10 mouse cellular contexts compared by ENCODE assay signal in genomic region chr11:75240158-75240934, GRCm38 (mm10). TPM values are rescaled to one million over a fixed set of nuclear protein-coding genes. Genes with fewer than 3 reads are reported as not detected.
A peak's percentile ranks its signal among the peaks of the same experiment; 100 is the strongest.
DNase-seq lines count a peak whose midpoint lies in the region; ATAC-seq and TF ChIP-seq lines count a peak whose summit lies in the region.
"Had no signal": no experiment of that assay in that cellular context is flagged by ENCODE, and none has a peak within 500 bp of the region (broad histone marks: within the 10 kb centered on the region; RNA-seq: fewer than 3 reads in every experiment).

No protein-coding gene starts in this region.

- no peak overlapping the region for H3K4me2 ChIP-seq in liver, embryonic 11.5 days
- no peak overlapping the region for H3K4me2 ChIP-seq in liver, embryonic 14.5 days (ENCODE audit: low read depth)
- H3K4me2 ChIP-seq in stomach, postnatal 0 days (replicated peaks; ENCODE audit: low read depth): no peak overlapping the region
- no peak overlapping the region for H3K4me2 ChIP-seq in forebrain, embryonic 12.5 days
- H3K4me2 ChIP-seq: hindbrain, embryonic 13.5 days had no signal

- WGBS in liver, embryonic 11.5 days: 73% methylated on average over 13 of the region's 13 CpGs
- 46% methylated on average over 13 of the region's 13 CpGs for WGBS in heart, adult 2 months
- 48% methylated on average over 13 of the region's 13 CpGs for WGBS in liver, embryonic 14.5 days (ENCODE audit: insufficient replicate concordance)
- WGBS in stomach, postnatal 0 days: 56% methylated on average over 13 of the region's 13 CpGs
- 77% methylated on average over 13 of the region's 13 CpGs for WGBS in forebrain, embryonic 12.5 days

- intact Hi-C loops in heart, adult 2 months (cut with DNase I): no loop called here

- no peak overlapping the region for H3K9ac ChIP-seq in liver, embryonic 11.5 days (ENCODE audit: low read depth, low read length)
- H3K9ac ChIP-seq in heart, adult 2 months (ENCODE audit: low read depth, low read length): no peak overlapping the region
- no peak overlapping the region for H3K9ac ChIP-seq in liver, embryonic 14.5 days (replicated peaks)
- no peak overlapping the region for H3K9ac ChIP-seq in stomach, postnatal 0 days (ENCODE audit: low read length)
- no peak overlapping the region for H3K9ac ChIP-seq in forebrain, embryonic 12.5 days
- H3K9ac ChIP-seq: hindbrain, embryonic 13.5 days had no signal

- H3K27ac ChIP-seq in liver, embryonic 11.5 days (ENCODE audit: low read depth, low read length): no peak overlapping the region
- peak overlapping the region; percentile 45; the same call in 1 of the 2 replicates for H3K27ac ChIP-seq in heart, adult 2 months
- no peak overlapping the region for H3K27ac ChIP-seq in liver, embryonic 14.5 days
- no peak overlapping the region for H3K27ac ChIP-seq in stomach, postnatal 0 days (replicated peaks)
- no peak overlapping the region for H3K27ac ChIP-seq in forebrain, embryonic 12.5 days
- H3K27ac ChIP-seq: hindbrain, embryonic 13.5 days had no signal

- H3K79me2 ChIP-seq in heart, adult 2 months (replicated peaks; ENCODE audit: control insufficient read depth, insufficient read depth, low read length): no peaks in the 10 kb centered on the region

- peaks cover 16% of the 10 kb centered on the region for H3K4me1 ChIP-seq in liver, embryonic 11.5 days (replicated peaks; ENCODE audit: control insufficient read depth, insufficient read depth, low read length)
- H3K4me1 ChIP-seq in heart, adult 2 months (ENCODE audit: control insufficient read depth, insufficient read depth, low read length): peaks cover 2% of the 10 kb centered on the region
- peaks cover 12 to 18% of the 10 kb centered on the region in 2 experiments for H3K4me1 ChIP-seq in liver, embryonic 14.5 days (replicated peaks; ENCODE audit: control insufficient read depth in 2 of 2, insufficient read depth in 2 of 2, low read length in 1 of 2)
- no peaks in the 10 kb centered on the region for H3K4me1 ChIP-seq in stomach, postnatal 0 days (replicated peaks; ENCODE audit: control insufficient read depth, insufficient read depth)
- H3K4me1 ChIP-seq in forebrain, embryonic 12.5 days: peaks cover 8% of the 10 kb centered on the region

- no peak for ATAC-seq in liver, embryonic 11.5 days (replicated peaks; ENCODE audit: low FRiP score)
- ATAC-seq in liver, embryonic 14.5 days (ENCODE audit: insufficient read depth): 0 out of 2 replicates have a peak, but pooled peaks have one; percentile 28
- ATAC-seq in stomach, postnatal 0 days (ENCODE audit: low FRiP score, low TSS enrichment): no peak
- ATAC-seq in forebrain, embryonic 12.5 days (ENCODE audit: low FRiP score): no peak

- H3K4me3 ChIP-seq in liver, embryonic 11.5 days (ENCODE audit: low read depth, low read length): no peak overlapping the region
- no peak overlapping the region for H3K4me3 ChIP-seq in heart, adult 2 months
- no peak overlapping the region for H3K4me3 ChIP-seq in liver, embryonic 14.5 days (ENCODE audit: insufficient read depth in 1 of 2, low read depth in 2 of 2, low read length in 2 of 2)
- H3K4me3 ChIP-seq in stomach, postnatal 0 days (ENCODE audit: low read depth, low read length): no peak overlapping the region
- no peak overlapping the region for H3K4me3 ChIP-seq in forebrain, embryonic 12.5 days (replicated peaks)
- H3K4me3 ChIP-seq: hindbrain, embryonic 13.5 days had no signal

- peak; percentile 55 for TF ChIP-seq CTCF in heart, adult 2 months (IDR thresholded peaks at IDR 0.05)
- TF ChIP-seq CTCF in liver, embryonic 14.5 days (IDR thresholded peaks at IDR 0.05; ENCODE audit: low read depth): peak; percentile 28; the same call in 1 of the 2 replicates
- TF ChIP-seq CTCF in stomach, postnatal 0 days (IDR thresholded peaks at IDR 0.05; ENCODE audit: low read depth): peak; percentile 18; the same call in 1 of the 2 replicates

- TF ChIP-seq EP300 in heart, adult 2 months (IDR thresholded peaks at IDR 0.05; ENCODE audit: insufficient read depth, low read depth, low read length): 0 out of 2 replicates have a peak, but pooled peaks have one; percentile 31
- no peak for TF ChIP-seq EP300 in liver, embryonic 14.5 days (IDR thresholded peaks at IDR 0.05; ENCODE audit: low read depth)
- no peak for TF ChIP-seq EP300 in stomach, postnatal 0 days (optimal IDR thresholded peaks at IDR 0.05)

- DNase-seq in liver: peak; percentile 43
- DNase-seq in liver, embryonic 11.5 days (ENCODE audit: low spot score): no peak
- DNase-seq in heart, adult 2 months: peak; percentile 64 to 80
- no peak for DNase-seq in liver, embryonic 14.5 days (ENCODE audit: low read depth in 3 of 3, low spot score in 3 of 3)
- DNase-seq in stomach, postnatal 0 days (ENCODE audit: low spot score): peak; percentile 38
- no peak for DNase-seq in gastrocnemius, postnatal 10 days
- DNase-seq in urinary bladder, postnatal 10 days (ENCODE audit: low spot score): no peak
- DNase-seq: adrenal gland, postnatal 10 days had no signal

- no peaks in the 10 kb centered on the region for H3K36me3 ChIP-seq in liver, embryonic 11.5 days (ENCODE audit: control insufficient read depth, insufficient read depth, low read length)
- H3K36me3 ChIP-seq in heart, adult 2 months (ENCODE audit: control insufficient read depth, insufficient read depth, low read length): no peaks in the 10 kb centered on the region
- no peaks in the 10 kb centered on the region for H3K36me3 ChIP-seq in liver, embryonic 14.5 days (replicated peaks; ENCODE audit: control insufficient read depth, insufficient read depth, low read depth)
- no peaks in the 10 kb centered on the region for H3K36me3 ChIP-seq in stomach, postnatal 0 days (ENCODE audit: control insufficient read depth, insufficient read depth, low read length)
- H3K36me3 ChIP-seq in forebrain, embryonic 12.5 days (replicated peaks): no peaks in the 10 kb centered on the region
- H3K36me3 ChIP-seq: hindbrain, embryonic 13.5 days had no signal

- TF ChIP-seq POLR2A in heart, adult 2 months (IDR thresholded peaks at IDR 0.05; ENCODE audit: insufficient read depth, low read depth, low read length): no peak

- no peaks in the 10 kb centered on the region for H3K9me3 ChIP-seq in liver, embryonic 11.5 days (ENCODE audit: control insufficient read depth, low read length)
- H3K9me3 ChIP-seq in liver, embryonic 14.5 days (ENCODE audit: control insufficient read depth, low read length): no peaks in the 10 kb centered on the region
- H3K9me3 ChIP-seq in stomach, postnatal 0 days (ENCODE audit: control insufficient read depth, low read length): no peaks in the 10 kb centered on the region
- H3K9me3 ChIP-seq in forebrain, embryonic 12.5 days: no peaks in the 10 kb centered on the region
- H3K9me3 ChIP-seq: hindbrain, embryonic 13.5 days had no signal

- H3K27me3 ChIP-seq in liver, embryonic 11.5 days (replicated peaks; ENCODE audit: control insufficient read depth, insufficient read depth, low read length): peaks cover 12% of the 10 kb centered on the region
- H3K27me3 ChIP-seq in heart, adult 2 months (ENCODE audit: control insufficient read depth, insufficient read depth, low read length): no peaks in the 10 kb centered on the region
- no peaks in the 10 kb centered on the region for H3K27me3 ChIP-seq in liver, embryonic 14.5 days (ENCODE audit: control insufficient read depth, insufficient read depth, low read length)
- no peaks in the 10 kb centered on the region for H3K27me3 ChIP-seq in stomach, postnatal 0 days (ENCODE audit: control insufficient read depth, insufficient read depth, low read length)
- peaks cover 16% of the 10 kb centered on the region; the same call in 1 of the 2 replicates for H3K27me3 ChIP-seq in forebrain, embryonic 12.5 days

RNA-seq across cellular contexts. Expression of gene Rtn4rl1, which starts 46.8 kb away (rescaled TPM):
- polyA plus RNA-seq in liver, embryonic 11.5 days (2014; fragmentation: Nextera tagmentation; extraction: Ambion mirVana): 1.7 and 2.9 TPM in 2 replicates
- 1 to 10 TPM; 8.4 to 9.4 TPM for total RNA-seq in heart, adult 2 months (2021)
- 7.5 and 10.4 TPM in 2 replicates for polyA plus RNA-seq in heart, adult 2 months (2012; rRNA removed)
- 0.56 and 0.61 TPM in 2 replicates for polyA plus RNA-seq in liver, embryonic 14.5 days (2012; rRNA removed)
- polyA plus RNA-seq in liver, embryonic 14.5 days (2014; fragmentation: Nextera tagmentation; extraction: Ambion mirVana): 0.68 and 0.98 TPM in 2 replicates
- 2.1 and 2.9 TPM in 2 replicates for polyA plus RNA-seq in stomach, postnatal 0 days (2015; fragmentation: Nextera tagmentation; extraction: Ambion mirVana)
- 1.7 and 1.8 TPM in 2 replicates for polyA plus RNA-seq in forebrain, embryonic 12.5 days (2016; fragmentation: Nextera tagmentation; extraction: Ambion mirVana)
- 1 to 10 TPM; 3.2 to 3.8 TPM for total RNA-seq in gastrocnemius, postnatal 10 days (2021)

RNA-seq across cellular contexts. Expression of gene Dph1, which starts 49.3 kb away (rescaled TPM):
- 30.3 and 34.0 TPM in 2 replicates for polyA plus RNA-seq in liver, embryonic 11.5 days (2014; fragmentation: Nextera tagmentation; extraction: Ambion mirVana)
- total RNA-seq in heart, adult 2 months (2021): 10 to 100 TPM in 1 of 2 experiments, 1 to 10 TPM in 1; 8.5 to 11.6 TPM
- 21.7 and 32.9 TPM in 2 replicates for polyA plus RNA-seq in heart, adult 2 months (2012; rRNA removed)
- 9.8 and 11.6 TPM in 2 replicates for polyA plus RNA-seq in liver, embryonic 14.5 days (2012; rRNA removed)
- polyA plus RNA-seq in liver, embryonic 14.5 days (2014; fragmentation: Nextera tagmentation; extraction: Ambion mirVana): 9.8 and 12.1 TPM in 2 replicates
- polyA plus RNA-seq in stomach, postnatal 0 days (2015; fragmentation: Nextera tagmentation; extraction: Ambion mirVana): 15.2 and 15.8 TPM in 2 replicates
- polyA plus RNA-seq in forebrain, embryonic 12.5 days (2016; fragmentation: Nextera tagmentation; extraction: Ambion mirVana): 15.7 and 16.6 TPM in 2 replicates
- 1 to 10 TPM; 8.3 to 8.4 TPM for total RNA-seq in gastrocnemius, postnatal 10 days (2021)

Comparison
In these comparisons a context has a peak if more than half of its experiments do, and no peak if none do; other contexts are left out.
1. DNase-seq: peak in liver (single experiment), heart, adult 2 months (2 of 2) and stomach, postnatal 0 days (single experiment); none in liver, embryonic 11.5 days (single experiment), liver, embryonic 14.5 days (0 of 3), gastrocnemius, postnatal 10 days (single experiment) and urinary bladder, postnatal 10 days (single experiment).
2. Peak in every context shown above with its lines, with median percentiles within 50 percentile points of each other: CTCF ChIP-seq.